Mouse (Mus musculus): Measurements from ENCODE around the gene Npas1. TPM values are rescaled to one million over a fixed set of nuclear protein-coding genes. Genes with fewer than 3 reads are reported as not detected.

The Npas1 gene
- polyA plus RNA-seq, 1 experiment from 2014 or later: 0.22 TPM

Other genes starting within 250 kb of the Npas1 start
- gene C5ar2, start 233.6 kb downstream of the Npas1 start, polyA plus RNA-seq (2014; fragmentation: Nextera tagmentation; extraction: Ambion mirVana): 1.3 and 1.8 TPM in 2 replicates
- 2.8 and 3.4 TPM in 2 replicates for gene C5ar1, start 218.2 kb downstream of the Npas1 start, polyA plus RNA-seq (2014; fragmentation: Nextera tagmentation; extraction: Ambion mirVana)
- gene Inafm1, start 204.1 kb downstream of the Npas1 start, polyA plus RNA-seq (2014; fragmentation: Nextera tagmentation; extraction: Ambion mirVana): 9.3 and 10.6 TPM in 2 replicates
- gene Ccdc9, start 190.9 kb downstream of the Npas1 start, polyA plus RNA-seq (2014; fragmentation: Nextera tagmentation; extraction: Ambion mirVana): 21.7 and 25.3 TPM in 2 replicates
- gene Bbc3, start 169.3 kb downstream of the Npas1 start, polyA plus RNA-seq (2014; fragmentation: Nextera tagmentation; extraction: Ambion mirVana): 4.7 and 6.4 TPM in 2 replicates
- gene Sae1, start 89.9 kb downstream of the Npas1 start, polyA plus RNA-seq (2014; fragmentation: Nextera tagmentation; extraction: Ambion mirVana): 267 and 287 TPM in 2 replicates
- gene Zc3h4, start 76.8 kb downstream of the Npas1 start, polyA plus RNA-seq (2014; fragmentation: Nextera tagmentation; extraction: Ambion mirVana): 14.1 and 18.6 TPM in 2 replicates
- 54.4 and 54.5 TPM in 2 replicates for gene Tmem160, start 24.9 kb downstream of the Npas1 start, polyA plus RNA-seq (2014; fragmentation: Nextera tagmentation; extraction: Ambion mirVana)
- 9.1 and 11.5 TPM in 2 replicates for gene Arhgap35, start 137.3 kb upstream of the Npas1 start, polyA plus RNA-seq (2014; fragmentation: Nextera tagmentation; extraction: Ambion mirVana)
- not detected in 2 replicates for gene Ceacam15, start 198.0 kb upstream of the Npas1 start, polyA plus RNA-seq (2014; fragmentation: Nextera tagmentation; extraction: Ambion mirVana)
- not detected in 2 replicates for gene Ceacam9, start 244.2 kb upstream of the Npas1 start, polyA plus RNA-seq (2014; fragmentation: Nextera tagmentation; extraction: Ambion mirVana)

All from liver, embryonic 11.5 days (tissue).